Mouse (Mus musculus) T-cell, adult 66 days (primary cell): ENCODE data around the gene Iqcb1. TPM values are rescaled to one million over a fixed set of nuclear protein-coding genes. Genes with fewer than 3 reads are reported as not detected.

Experiments
- total RNA-seq, 2 experiments: library from RNA; stranded (reverse); gene quantifications; 3 replicates in 1 of 2; 4 replicates in 1 of 2; pipeline ENCODE4 v1.2.4; 2023

Gene Iqcb1
- 10 to 100 TPM; 21.4 to 39.9 TPM for total RNA-seq

DNA sequence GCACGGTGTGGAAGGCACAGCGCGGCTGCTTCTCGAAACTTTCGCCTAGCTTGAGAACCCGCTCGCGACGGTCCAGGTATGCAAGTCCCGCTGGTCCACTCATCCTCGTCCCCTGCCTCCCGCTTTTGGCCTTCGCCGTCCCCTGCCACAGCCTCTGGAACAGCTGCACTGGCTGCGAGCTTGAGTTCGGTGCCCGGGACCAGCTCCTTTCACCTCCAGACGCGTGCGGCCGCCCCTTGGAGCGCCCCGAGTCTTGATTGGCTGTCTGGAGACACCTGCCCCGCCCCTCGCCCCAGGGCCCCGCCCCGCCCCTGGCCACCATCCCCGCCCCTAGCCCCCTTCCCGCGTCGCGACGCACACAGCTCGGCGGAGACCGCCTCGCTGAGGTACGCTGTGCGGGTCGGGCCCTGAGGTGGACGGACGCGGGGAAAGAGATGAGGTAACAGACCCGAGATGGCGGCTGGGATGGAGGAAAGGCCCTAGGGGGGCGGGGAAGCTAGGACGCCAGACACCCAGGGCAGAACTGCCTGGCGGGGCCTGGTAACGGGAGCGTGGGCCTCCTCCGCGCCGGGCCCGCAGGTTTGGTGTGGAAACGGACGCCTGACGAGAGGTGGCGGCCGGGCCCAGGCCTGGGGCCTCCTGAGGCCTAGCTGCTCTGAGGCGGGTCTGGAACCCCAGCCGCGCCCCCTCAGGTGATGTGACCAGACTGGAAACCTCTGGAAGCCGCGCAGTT lies at the start of gene Iqcb1:
Gene Iqcb1 (plus strand): TSS at position 332 of the 733 bp plus-strand sequence.

GRCm38 (mm10) chr16:36784594-36785313 lies 43.4 kb upstream of the Iqcb1 start, which contains the start of gene Slc15a2:
TSS of gene Slc15a2 (minus strand) at chr16:36784962.

DNA sequence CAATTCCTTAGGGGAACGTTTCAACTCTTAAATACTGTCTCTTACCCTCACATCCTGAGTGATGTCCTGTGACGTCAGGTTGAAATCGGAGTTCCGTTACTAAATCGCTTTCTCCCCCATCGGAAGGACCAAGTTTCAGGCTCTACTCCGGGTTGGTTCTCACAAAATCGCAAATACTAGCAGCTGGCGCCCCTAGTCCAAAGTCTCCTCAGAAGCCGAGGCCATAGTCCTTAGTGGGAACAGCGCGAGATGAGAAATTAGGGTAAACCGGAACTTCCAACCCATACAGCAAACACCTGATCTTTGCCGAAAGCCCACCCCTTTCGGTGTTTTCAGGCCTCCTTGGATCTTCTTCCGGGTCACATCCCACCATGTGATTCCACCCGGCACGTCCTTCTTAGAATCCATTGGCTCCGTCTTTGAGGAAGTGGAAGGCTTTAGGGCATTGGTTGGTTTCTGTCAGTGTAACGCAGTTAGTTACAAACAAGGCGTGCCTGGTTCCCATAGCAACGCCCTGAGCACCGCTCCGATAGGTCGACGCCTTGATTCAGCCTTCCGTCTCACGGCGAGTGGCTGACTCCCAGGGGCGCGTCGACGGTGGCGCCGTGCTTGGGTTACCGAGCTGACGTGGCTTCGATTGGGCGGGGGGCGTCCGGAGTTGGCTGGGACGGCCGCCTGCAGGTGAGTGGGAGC lies 46.5 kb downstream of the Iqcb1 start, which contains the start of the genes Eaf2 and Golgb1:
Gene Eaf2 (minus strand): TSS at position 421 of the 693 bp plus-strand sequence.
Gene Golgb1 (plus strand): TSS at position 558 of the 693 bp plus-strand sequence.

Other genes starting within 250 kb of the Iqcb1 start
- 10 to 100 TPM; 10.4 to 14.0 TPM for gene Cd86, start 162.3 kb upstream of the Iqcb1 start, total RNA-seq
- 1 to 10 TPM; 2.9 to 3.4 TPM for gene Ildr1, start 134.4 kb upstream of the Iqcb1 start, total RNA-seq
- 1 to 10 TPM in 1 of 2 experiments, under 1 TPM in 1; 0.32 to 7.1 TPM for gene Slc15a2, start 43.4 kb upstream of the Iqcb1 start, total RNA-seq
- gene Eaf2, start 46.6 kb downstream of the Iqcb1 start, total RNA-seq = 1 to 10 TPM; 3.0 to 4.2 TPM
- gene Golgb1, start 46.8 kb downstream of the Iqcb1 start, total RNA-seq = 10 to 100 TPM; 35.6 to 35.8 TPM
- gene Hcls1, start 106.6 kb downstream of the Iqcb1 start, total RNA-seq = 100 to 1,000 TPM; 181 to 198 TPM
- gene Fbxo40, start 162.1 kb downstream of the Iqcb1 start, total RNA-seq = 1 to 10 TPM in 1 of 2 experiments, not detected in 1; 1.2 TPM
- gene Polq, start 183.4 kb downstream of the Iqcb1 start, total RNA-seq = 1 to 10 TPM; 4.8 to 5.5 TPM